Mouse (Mus musculus) cerebellum, adult 9-11 months (tissue): ENCODE measurements around the gene Zfp629.
A peak's percentile ranks its signal among the peaks of the same experiment; 100 is the strongest.

Experiments used
- DNase-seq: peaks from one replicate; pipeline ENCODE4 v3.0.0; 2022

Zfp629 gene

DNA sequence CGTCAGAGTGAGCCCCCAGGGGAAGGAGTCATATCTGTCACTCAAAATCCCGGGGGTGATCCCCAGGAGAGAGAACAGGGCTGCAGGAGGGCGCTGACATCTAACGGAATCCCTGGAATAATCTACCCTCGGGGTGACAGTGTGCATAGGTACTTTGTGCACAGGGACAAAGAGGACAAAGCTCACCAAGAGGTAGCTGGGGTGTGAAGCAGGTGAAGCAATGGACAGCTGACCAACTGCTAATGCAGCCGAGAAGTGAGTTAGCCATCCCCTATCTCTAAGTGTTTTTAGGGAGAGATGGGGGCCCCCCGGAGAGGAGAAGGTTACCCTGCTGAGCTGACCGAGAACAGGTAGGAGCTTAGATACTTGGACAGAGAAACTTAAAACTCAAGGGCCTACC is 1.5 kb downstream of the Zfp629 start:
- DNase-seq, result peak; percentile 25

DNA sequence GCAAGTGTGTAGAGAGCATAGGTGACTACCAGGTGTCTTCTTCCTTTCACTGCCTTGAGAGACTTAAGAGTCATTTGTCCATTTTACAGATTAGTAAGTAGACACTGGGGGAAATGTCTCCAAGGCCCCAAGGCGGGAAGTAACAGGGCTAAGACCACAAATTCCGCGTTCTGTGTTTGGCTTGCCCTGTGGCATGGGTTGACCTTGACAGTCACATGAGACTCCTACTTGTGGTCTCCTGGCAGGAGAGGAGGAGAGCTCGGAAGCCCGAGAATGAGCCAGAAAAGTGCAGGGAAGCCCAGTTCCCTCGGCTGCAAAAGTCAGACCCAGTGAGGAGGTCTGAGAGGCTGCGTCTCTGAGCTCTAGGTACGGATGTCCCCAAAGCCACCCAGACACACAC is 2.1 kb downstream of the Zfp629 start:
- no peak for DNase-seq

DNA sequence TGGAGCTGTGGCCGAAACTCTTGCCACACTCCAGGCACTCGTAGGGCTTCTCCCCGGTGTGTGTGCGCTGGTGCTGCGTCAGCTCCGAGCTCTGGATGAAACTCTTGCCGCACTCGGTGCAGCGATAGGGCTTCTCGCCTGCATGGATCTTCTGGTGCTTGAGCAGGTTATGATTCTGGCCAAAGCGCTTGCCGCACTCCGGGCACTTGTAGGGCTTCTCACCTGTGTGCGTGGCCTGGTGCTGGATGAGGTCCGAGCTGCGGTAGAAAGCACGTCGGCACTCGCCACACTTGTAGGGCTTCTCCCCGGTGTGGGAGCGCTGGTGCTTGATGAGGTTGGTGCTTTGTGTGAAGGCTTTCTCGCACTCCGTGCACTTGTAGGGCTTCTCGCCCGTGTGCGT is 4.0 kb downstream of the Zfp629 start:
- no peak for DNase-seq

DNA sequence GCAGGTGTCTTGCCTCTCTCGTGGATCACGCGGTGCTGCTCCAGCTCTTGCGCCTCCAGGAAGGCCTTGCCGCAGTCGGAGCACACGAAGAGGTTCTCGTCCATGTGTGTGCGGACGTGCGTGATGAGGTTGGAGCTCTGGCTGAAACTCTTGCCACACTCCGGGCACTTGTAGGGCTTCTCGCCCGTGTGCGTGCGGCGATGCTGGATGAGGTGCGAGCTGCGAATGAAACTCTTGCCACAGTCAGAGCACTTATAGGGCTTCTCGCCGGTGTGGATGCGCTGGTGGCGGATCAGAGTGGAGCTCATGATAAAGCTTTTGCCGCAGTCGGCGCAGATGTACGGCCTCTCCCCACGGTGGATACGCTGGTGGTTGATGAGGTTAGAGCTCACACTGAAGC is 4.6 kb downstream of the Zfp629 start:
- no peak for DNase-seq

DNA sequence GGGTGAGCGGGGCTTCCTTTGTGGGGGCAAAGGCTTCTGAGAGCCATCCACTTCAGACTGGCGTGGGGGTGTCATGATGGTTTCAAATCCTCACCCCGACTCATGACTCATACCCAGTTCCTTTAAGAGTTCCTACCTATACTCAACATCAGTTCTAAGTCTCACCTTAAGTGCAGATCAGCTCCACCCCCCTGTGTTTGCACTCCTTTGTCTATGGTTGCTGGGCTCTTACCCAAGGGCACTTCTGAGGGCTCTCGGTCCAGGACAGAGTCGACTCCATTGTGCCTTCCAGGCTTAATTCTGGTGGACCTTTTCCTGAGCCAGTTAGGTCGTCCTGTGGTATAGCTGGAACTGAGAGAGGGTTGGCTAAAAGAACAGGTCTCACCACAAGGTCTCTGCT is 8.4 kb downstream of the Zfp629 start:
- DNase-seq, result no peak

DNA sequence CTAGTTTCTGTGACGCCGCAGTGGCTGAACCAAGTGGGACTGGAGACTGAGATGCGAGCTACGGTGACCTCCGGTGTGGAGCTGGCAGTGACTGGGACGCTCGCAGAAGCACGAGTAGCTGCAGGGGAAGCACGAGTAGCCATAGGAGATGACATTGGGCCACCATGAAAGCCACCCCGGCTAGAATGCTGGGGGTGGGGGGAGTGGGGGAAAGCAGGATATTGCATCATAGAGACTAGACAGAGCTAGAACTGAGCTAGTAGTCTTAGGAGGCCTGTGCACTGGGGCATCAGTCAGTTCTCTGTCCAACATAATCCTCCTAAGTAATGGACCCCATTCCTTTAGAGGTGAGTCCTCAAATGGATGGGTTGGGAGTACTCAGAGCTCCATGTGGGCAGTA is 11.3 kb downstream of the Zfp629 start:
- no peak for DNase-seq

DNA sequence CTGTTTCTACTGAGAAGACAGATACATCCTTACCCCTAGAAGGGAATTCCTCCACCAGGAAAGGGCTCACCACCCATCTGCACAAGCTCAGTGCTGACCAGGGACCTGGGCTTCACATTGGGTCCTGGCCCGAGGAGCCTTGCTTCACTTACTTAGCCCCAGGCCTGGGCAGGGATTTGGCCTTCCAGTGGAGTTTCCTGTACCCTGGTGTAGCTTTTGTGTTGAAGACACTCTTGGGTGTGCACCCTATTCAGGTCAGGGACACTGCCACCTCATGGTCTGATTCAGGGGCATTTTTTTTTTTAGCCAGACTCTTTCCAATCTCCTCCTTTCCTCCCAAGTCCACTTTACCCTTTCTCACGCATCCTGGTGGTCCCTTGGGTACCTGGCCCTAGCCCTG is 12.7 kb downstream of the Zfp629 start:
- no peak for DNase-seq

DNA sequence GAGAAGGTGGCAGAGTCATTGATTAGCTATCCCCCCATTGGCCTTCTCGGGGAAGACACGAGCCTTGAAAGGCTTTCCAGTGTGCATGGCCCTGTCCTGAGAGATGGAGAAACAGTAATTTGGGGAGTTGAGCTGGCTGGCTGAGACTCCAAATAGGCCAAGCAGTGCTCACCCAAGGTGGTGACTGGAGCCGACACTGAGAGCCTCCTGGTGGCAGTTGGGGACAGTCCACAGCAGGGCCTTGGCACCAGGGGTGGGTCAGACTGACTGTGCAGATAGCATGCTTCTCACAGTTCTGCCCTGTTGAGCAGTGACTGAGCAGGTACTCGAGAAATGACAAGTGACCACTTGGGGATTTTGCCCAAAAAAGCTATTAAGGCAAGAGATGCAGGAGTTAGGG is 13.9 kb downstream of the Zfp629 start:
- no peak for DNase-seq

DNA sequence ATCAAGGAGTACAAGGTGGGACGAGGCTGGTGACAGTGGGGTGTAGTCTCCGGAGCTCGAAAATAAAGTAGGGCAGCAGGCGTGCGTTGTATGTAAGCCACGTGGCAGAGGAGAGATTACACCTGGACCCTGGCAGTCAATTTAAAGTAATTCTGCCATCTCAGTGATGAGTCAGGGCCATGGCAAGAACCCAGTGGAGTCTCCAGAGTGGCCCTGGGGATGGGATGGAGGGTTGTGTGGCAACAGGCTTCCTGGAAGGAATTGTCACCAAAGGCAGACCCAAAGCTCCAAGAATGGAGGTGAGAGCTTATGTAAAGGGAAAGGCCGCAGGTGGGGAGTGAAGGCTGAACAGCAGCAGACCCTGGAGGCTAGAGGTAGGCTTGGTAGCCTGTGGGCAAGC is 15.0 kb downstream of the Zfp629 start:
- DNase-seq, result no peak

DNA sequence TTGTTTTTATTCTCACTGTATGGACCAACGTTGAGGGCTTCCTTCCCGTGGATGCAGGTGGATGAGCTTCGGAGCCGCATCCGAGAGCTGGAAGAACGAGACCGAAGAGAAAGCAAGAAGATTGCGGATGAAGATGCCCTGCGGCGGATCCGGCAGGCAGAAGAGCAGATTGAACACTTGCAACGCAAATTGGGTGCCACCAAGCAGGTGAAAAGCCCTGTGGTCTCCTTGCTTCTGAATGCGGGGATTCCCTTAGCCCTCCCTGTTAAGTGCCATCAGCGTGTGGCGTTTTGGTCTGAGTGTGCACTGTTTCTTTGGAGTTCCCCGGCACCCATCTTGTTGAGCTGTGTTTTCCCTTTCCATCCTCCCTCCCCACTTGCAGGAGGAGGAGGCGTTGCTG is 18.9 kb downstream of the Zfp629 start:
- DNase-seq, result no peak

DNA sequence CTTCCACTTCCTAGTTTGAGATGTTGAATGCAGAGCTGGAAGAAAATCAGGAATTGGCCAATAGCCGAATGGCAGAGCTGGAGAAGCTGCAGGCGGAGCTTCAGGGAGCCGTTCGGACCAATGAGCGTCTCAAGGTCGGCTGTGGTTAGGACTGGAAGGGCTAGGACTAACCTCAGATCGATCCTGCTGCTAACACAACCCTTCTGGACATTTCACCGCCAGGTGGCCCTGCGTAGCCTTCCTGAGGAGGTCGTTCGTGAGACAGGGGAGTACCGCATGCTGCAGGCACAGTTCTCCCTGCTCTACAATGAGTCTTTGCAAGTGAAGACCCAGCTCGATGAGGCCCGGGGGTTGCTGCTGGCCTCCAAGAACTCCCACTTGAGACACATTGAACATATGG is 23.0 kb downstream of the Zfp629 start:
- no peak for DNase-seq

DNA sequence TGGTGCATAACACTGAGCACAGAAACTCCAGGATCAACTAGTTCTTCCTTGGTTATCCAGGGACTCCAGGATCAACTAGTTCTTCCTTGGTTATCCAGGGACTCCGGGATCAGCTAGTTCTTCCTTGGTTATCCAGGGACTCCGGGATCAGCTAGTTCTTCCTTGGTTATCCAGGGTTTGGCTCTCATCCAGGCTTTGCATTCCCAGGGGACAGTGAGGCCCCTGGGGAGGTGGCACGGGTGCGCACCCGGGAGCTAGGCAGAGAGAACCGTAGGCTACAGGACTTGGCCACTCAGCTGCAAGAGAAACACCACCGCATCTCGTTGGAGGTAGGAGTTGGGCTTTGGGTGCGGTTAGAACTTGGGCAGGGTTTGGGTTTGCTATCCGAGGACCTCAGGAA is 24.5 kb downstream of the Zfp629 start:
- no peak for DNase-seq

DNA sequence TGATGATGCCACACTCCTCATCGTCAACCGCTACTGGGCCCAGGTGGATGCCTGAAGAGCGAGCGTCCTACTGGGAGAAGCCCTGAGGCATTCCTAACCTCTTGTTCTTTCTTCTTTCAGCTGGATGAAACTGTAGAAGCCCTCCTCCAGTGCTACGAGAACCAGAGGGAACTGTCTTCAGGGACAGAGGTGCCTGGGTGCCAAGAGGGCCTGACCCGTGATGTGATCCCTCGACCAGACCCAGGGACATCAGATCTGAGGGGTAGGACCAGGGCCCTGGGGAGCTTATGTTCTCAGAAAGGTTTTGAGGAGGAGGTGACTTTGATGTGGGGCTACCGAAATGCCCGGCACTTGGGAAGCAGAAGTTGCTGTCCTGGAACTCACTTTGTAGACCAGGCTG is 26.0 kb downstream of the Zfp629 start:
- DNase-seq, result no peak

DNA sequence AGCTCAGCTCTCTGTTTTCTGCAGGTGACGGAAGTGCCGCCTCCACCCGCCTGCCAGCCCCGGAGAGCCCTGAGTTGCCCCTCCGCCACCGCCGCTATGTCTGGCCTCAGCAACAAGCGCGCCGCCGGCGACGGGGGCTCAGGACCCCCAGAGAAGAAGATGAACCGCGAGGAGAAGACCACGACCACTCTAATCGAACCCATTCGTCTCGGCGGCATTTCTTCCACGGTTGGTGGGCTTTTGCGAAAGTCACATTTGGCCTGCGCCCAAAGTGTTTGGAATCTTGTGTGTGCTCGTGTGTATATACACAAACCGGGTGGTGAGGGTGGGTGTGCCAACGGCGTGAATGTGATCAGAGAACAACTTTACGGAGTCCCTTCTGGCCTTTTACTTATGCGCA is 26.7 kb downstream of the Zfp629 start:
- DNase-seq, result no peak

DNA sequence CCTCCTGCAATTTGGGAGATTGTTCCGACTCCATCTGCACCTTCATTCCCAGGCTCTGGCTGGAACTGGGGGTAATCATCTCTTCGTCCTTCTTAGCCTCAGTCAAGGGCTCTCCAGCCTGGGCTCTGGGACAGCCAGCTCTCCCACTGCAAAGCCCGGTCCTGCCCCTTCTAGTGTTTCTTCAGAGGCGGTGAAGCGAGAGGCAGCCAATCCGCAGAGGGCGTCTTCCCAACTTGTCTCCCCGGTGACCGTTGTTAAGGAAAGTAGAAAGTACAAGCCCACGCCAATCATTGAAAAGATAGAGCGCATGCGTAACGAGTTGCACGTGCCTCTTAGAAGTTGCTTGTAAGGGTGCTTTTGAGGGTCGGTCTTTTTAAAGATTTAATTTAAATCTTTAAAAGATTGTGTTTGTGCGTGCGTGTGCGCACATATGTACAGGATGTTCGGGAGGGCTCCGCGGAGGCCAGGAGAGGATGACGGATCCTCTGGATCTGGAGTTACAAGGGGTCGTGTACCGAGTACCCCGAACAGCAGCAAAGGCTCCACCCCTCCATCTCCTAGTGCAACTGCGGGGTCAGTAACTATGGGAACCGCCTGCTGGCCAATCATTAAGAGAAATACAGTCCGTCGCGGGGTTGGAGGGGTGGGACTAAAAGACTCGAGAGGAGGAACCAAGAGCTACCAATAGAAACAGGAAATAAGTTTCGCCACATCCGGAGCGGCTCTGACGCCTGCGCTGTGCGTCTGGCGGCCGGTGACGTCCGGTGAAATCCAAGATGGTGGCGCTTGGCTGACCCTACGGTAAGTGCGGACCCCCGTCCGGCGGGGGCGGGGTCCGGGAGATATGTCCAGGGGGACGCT is 27.4 kb downstream of the Zfp629 start, which contains the start of the genes Ccdc189 and Rnf40:
Gene Ccdc189 (minus strand): TSS at position 585 of the 861 bp plus-strand sequence.
Gene Rnf40 (plus strand): TSS at position 757 of the 861 bp plus-strand sequence.
- peak; percentile 94 for DNase-seq

DNA sequence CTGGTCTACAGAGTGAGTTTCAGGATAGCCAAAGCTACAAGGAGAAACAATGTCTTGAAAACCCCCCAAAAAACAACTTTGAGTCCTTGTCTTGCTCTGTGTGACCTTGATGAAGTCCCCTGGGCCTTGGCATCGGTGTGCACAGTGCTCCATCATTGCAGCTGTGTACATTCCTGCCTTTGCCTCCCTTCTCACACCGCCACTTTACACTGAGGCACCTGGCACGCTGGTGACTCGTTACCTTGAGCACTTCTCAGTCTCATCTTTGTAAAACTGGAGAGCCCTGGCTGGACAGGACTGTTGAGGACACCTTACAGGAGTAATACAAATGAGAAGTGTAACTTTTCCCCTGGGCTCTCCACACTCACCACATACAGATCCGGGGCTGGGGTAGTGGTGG is 28.4 kb downstream of the Zfp629 start:
- no peak for DNase-seq

DNA sequence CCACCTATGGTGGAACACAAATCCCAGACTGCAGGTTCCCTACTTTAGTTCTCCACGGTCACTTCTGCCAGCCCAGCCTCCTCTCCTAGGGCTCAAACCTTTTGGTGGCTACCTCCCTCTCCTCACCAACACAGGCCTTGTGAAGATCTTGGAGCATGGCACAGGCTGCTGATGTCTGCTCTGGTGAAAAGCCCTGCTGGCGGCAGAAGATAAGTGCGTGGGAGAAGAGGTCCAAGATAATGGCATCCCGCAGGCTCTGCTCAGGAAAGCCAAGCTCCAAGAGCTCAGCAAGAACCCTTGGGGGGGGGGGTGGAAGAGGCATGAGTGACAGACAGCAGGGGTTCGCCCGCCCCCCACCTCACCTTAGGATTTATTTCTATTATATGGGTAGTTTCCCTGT is 29.4 kb downstream of the Zfp629 start:
- no peak for DNase-seq

DNA sequence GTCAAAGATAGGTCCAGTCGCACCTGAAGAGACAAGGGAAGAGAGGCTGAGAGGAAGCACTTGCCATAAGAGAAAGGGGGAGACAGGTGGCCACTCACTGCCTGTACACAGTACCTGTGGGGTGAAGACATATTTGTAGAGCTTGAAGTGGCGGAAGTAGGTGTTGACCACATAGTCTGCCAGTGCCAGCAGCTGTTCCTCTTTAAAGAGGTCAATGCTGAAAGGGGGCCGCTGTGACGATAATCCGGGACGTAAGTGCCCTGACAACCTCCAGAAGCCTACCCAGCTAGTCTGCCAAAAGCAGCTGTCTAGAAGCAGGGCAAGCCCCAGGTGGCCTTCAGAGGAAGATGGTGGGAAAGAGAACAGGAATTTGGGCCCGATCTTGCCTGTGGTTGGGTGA is 30.6 kb downstream of the Zfp629 start:
- no peak for DNase-seq

DNA sequence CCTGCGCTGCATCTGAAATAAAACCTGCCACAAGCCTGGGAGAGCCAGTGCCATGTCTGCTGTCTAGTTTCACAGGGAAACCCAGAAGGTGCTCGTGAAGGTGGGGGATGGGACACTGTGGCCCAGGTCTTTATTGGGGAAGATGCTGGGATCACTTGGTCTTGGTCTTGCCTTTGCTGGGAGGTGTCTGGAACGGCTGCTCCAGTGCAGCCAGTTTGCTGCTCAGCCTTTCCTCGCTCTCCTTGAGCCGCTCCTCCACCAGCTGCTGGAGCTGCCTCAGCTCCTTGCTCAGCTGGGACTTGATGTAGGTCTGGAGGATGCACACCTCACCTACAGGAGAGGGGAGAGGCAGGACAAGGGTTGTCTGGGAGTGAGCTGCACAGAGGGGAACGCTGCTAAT is 32.3 kb downstream of the Zfp629 start:
- no peak for DNase-seq

DNA sequence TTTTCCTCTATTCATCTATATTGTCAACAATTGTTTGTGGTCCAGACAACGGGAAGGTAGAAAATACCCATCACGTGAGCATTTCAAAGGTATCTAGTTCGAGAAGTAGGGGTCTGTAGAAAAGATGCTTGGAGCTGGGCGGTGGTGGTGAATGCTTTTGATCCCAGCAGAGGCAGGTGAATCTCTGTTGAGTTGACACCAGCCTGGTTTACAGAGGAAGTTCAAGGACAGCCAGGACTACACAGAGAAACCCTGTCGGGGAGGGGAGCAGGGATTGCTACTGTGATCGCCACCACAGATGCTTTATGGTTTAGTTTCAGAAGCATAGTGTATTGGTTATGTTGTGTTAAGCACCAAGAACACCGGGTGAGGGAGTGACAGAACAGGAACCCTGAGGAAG is 41.5 kb downstream of the Zfp629 start:
- DNase-seq, result no peak

DNA sequence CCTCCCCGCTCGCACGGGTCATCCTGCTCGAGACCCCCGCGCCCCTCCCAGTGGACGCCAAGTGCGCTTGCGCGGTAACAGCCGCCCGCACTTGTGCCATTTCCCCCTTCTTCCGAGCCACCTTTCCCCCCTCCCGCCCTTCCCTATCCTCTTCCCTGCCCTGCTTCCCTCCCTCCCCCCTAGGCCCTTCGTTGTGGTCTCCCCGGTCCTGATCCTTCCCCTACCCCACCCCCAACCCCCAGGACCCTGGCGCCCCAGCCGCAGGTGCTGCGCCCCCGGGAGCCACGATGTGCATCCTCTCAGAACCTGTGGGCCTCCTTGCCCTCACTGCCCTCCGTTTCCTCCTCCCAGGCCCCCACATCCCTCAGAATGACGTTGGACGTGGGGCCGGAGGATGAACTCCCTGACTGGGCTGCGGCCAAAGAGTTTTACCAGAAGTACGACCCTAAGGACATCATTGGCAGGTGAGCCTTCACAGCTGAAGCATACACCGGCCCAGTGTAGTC is 42.0 kb downstream of the Zfp629 start:
- peak; percentile 66 for DNase-seq

DNA sequence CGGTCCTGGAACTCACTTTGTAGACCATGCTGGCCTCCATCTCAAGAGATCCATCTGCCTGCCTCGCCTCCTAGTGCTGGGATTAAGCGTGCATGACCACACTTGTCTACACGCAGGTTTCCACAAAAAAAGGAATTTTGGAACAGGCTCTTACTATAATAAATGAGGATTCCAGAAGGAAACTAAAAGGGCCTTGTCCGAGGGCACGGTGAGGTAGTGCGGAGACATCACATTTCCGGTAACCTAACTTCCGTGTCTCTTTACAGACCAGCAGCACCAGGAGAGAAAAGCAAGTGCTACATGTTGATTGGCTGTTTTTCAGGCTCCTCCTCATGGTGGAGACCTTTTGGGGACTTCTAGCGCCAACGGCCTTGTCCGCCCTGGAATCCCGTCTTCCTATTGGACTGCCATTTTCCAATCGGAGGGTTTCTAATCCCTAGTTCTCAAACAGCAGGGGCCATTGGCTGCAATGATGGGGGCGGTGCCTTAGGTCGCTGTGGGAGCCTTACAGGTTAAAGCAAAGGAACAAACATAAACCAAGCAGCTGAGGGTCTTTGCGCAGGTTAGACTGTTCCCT is 42.6 kb downstream of the Zfp629 start, which contains the start of gene Phkg2:
Gene Phkg2 (plus strand): TSS at position 446 of the 577 bp plus-strand sequence.
- DNase-seq, result peak; percentile 97

DNA sequence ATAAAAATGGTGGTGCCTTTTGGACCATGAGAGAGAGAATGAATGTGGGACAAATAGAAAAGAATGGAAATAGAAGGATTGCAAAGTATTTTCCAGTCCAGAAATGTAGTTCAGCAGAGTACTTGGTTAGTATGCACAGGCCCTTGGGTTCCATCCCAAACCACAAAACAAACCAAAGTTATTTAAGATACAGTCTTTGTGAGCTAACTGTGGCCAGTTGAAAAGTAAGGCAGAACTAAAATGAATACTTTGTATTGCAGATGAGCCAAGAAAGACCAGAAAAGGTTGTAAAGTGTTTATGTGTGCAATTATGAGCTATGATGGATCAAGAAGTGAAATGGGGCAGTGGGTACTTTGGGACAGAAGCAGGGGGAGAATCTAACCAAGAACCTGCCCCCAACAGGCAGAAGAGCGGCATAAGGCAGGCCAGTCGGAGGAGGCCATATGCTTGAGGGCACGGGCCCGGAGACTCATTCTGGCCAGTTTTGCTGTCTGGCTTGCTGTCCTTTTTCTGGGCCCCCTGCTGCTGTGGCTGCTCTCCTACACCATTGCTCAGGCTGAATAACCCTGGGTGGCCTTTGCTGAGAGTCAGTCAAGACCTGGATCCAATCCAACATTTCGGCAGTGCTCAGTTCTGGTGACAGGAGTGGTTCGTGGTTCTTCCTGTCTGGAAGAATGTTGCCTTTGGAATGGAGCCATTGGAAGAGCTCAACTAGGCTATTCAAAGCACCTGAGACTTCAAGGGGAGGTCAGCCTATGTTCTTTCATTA is 51.0 kb downstream of the Zfp629 start:
- peak; percentile 98 for DNase-seq
